Mouse (Mus musculus): Measurements from ENCODE around the gene Ms4a4a.

Gene Ms4a4a

GRCm38 (mm10) chr19:11435058-11435834 lies 59.9 kb downstream of the Ms4a4a start:
- DNase-seq = no peak
